Mouse (Mus musculus) heart, embryonic 13.5 days (tissue): ENCODE results near the gene Rnf152. TPM values are rescaled to one million over a fixed set of nuclear protein-coding genes. Genes with fewer than 3 reads are reported as not detected.

Experiments used
- ATAC-seq: fragments of 200-750 bp; cut with Nextera tagmentation; 2 replicates; pipeline ENCODE4 v1.8.0; 2017; ENCODE audit warnings: moderate TSS enrichment; ENCODE audit not compliant: insufficient number of reproducible peaks, low FRiP score, low TSS enrichment; ENCODE audit errors: extremely low read depth
- H3K27ac ChIP-seq: fragments of 300-500 bp; sonication (generic); replicated peaks from 2 replicates; pipeline ENCODE4 v1.5.1; 2015; ENCODE audit warnings: moderate library complexity, mild to moderate bottlenecking, inconsistent platforms
- H3K27me3 ChIP-seq: fragments of 300-500 bp; sonication (generic); replicated peaks from 2 replicates; pipeline ENCODE4 v1.6.1; 2015; ENCODE audit warnings: mild to moderate bottlenecking, inconsistent platforms
- H3K36me3 ChIP-seq: fragments of 300-500 bp; sonication (generic); 2 replicates; pipeline ENCODE4 v1.6.1; 2015; ENCODE audit warnings: mild to moderate bottlenecking, inconsistent platforms
- H3K4me1 ChIP-seq: fragments of 300-500 bp; sonication (generic); 2 replicates; pipeline ENCODE4 v1.6.1; 2015; ENCODE audit warnings: inconsistent platforms
- H3K4me2 ChIP-seq: fragments of 300-500 bp; sonication (generic); 2 replicates; pipeline ENCODE4 v1.6.1; 2015; ENCODE audit warnings: inconsistent platforms, mild to moderate bottlenecking, moderate library complexity
- H3K4me3 ChIP-seq: fragments of 300-500 bp; sonication (generic); 2 replicates; pipeline ENCODE4 v1.5.1; 2015; ENCODE audit warnings: moderate library complexity, mild to moderate bottlenecking, inconsistent platforms
- H3K9ac ChIP-seq: fragments of 300-500 bp; sonication (generic); 2 replicates; pipeline ENCODE4 v1.6.1; 2015; ENCODE audit warnings: inconsistent platforms, mild to moderate bottlenecking, moderate library complexity
- H3K9me3 ChIP-seq: fragments of 300-500 bp; sonication (generic); 2 replicates; pipeline ENCODE4 v1.6.1; 2016; ENCODE audit warnings: inconsistent platforms
- WGBS: fragments of 180-500 bp; shearing (Covaris S2); methylation state at CpG from one replicate; pipeline ENCODE4 v1.1.7; 2015; ENCODE audit warnings: mixed read lengths; 5-methylcytosine and 5-hydroxymethylcytosine counted together
- polyA plus RNA-seq: library from polyadenylated mRNA; unstranded; fragments of >200 nt; fragmentation: Nextera tagmentation; extraction: Ambion mirVana; gene quantifications from 2 replicates; pipeline ENCODE4 v1.2.1, GENCODE M21; 2015

Rnf152 gene
- polyA plus RNA-seq, 1 experiment from 2014 or later, result 0.15 TPM

- Histone ChIP-seq H3K27ac (no peak overlapping the region), H3K4me3 (no peak overlapping the region), H3K4me2 (no peak overlapping the region), H3K9ac (no peak overlapping the region), H3K9me3 (no peaks in the 10 kb centered on the region), H3K36me3 (no peaks in the 10 kb centered on the region), H3K4me1 (no peaks in the 10 kb centered on the region), H3K27me3 (no peaks in the 10 kb centered on the region)
- 65% methylated on average over 3 of the region's 3 CpGs for WGBS
- ATAC-seq, result no peak
Observed at GRCm38 (mm10) chr1:105263283-105264033, 93.1 kb downstream of the Rnf152 start.

GRCm38 (mm10) chr1:105260200-105260599 is 96.3 kb downstream of the Rnf152 start:
- no peak overlapping the region for H3K9ac ChIP-seq
- ATAC-seq, result no peak
- H3K36me3 ChIP-seq, result no peaks in the 10 kb centered on the region
- WGBS, result 61% methylated on average over 5 of the region's 5 CpGs
- no peak overlapping the region for H3K4me3 ChIP-seq
- no peak overlapping the region for H3K27ac ChIP-seq
- no peaks in the 10 kb centered on the region for H3K27me3 ChIP-seq
- H3K9me3 ChIP-seq, result no peaks in the 10 kb centered on the region
- H3K4me2 ChIP-seq, result no peak overlapping the region
- H3K4me1 ChIP-seq, result no peaks in the 10 kb centered on the region

GRCm38 (mm10) chr1:105257199-105257598 is 99.3 kb downstream of the Rnf152 start:
- 69% methylated on average over 3 of the region's 3 CpGs for WGBS
- H3K4me1 ChIP-seq, result no peaks in the 10 kb centered on the region
- H3K4me2 ChIP-seq, result no peak overlapping the region
- no peaks in the 10 kb centered on the region for H3K36me3 ChIP-seq
- ATAC-seq, result no peak
- H3K4me3 ChIP-seq, result no peak overlapping the region
- H3K9ac ChIP-seq, result no peak overlapping the region
- no peak overlapping the region for H3K27ac ChIP-seq
- no peaks in the 10 kb centered on the region for H3K27me3 ChIP-seq
- H3K9me3 ChIP-seq, result no peaks in the 10 kb centered on the region

GRCm38 (mm10) chr1:105249190-105249589 is 107.3 kb downstream of the Rnf152 start:
- 91% methylated on average over 3 of the region's 3 CpGs for WGBS

DNA sequence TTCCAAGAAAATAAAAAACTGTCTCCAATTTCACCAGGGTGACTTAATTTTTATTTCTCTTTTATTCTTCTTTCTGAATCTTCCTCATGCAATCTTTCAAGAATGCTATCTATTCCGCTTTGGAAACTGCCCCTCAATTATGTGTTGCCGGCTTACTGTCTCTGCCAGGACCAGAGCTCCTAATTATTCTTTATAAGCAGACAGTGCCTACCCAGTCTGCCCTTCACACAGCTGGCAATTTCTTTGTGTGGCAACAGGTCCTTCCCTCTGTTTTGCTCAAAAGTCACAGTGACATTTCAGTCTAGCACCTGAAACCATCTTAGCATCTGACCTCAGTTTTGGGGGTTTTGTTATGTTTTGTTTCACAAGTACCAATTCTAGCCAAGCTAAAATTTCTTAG is 109.9 kb downstream of the Rnf152 start:
- WGBS, result 73% methylated on average over 2 of the region's 2 CpGs
- no peak overlapping the region for H3K9ac ChIP-seq
- H3K4me3 ChIP-seq, result no peak overlapping the region
- no peaks in the 10 kb centered on the region for H3K36me3 ChIP-seq
- no peak overlapping the region for H3K4me2 ChIP-seq
- no peak overlapping the region for H3K27ac ChIP-seq
- no peak for ATAC-seq
- no peaks in the 10 kb centered on the region for H3K27me3 ChIP-seq
- peaks cover 7% of the 10 kb centered on the region; the same call in 1 of the 2 replicates for H3K9me3 ChIP-seq
- peaks cover 6% of the 10 kb centered on the region for H3K4me1 ChIP-seq

More at GRCm38 (mm10) chr1:105249190-105249589, 107.3 kb downstream of the Rnf152 start:
- no peak overlapping the region for H3K27ac ChIP-seq
- no peak overlapping the region for H3K4me2 ChIP-seq
- no peaks in the 10 kb centered on the region for H3K4me1 ChIP-seq
- no peak overlapping the region for H3K9ac ChIP-seq
- peaks cover 12% of the 10 kb centered on the region; the same call in 1 of the 2 replicates for H3K9me3 ChIP-seq
- no peaks in the 10 kb centered on the region for H3K36me3 ChIP-seq
- H3K4me3 ChIP-seq, result no peak overlapping the region
- ATAC-seq, result no peak
- no peaks in the 10 kb centered on the region for H3K27me3 ChIP-seq

- no peaks in the 10 kb centered on the region for H3K27me3 ChIP-seq
- H3K4me1 ChIP-seq, result peaks cover 6% of the 10 kb centered on the region
- ATAC-seq, result no peak
- no peak overlapping the region for H3K4me2 ChIP-seq
- WGBS, result 68% methylated on average over 3 of the region's 3 CpGs
- peaks cover 2% of the 10 kb centered on the region; the same call in 1 of the 2 replicates for H3K9me3 ChIP-seq
- H3K27ac ChIP-seq, result no peak overlapping the region
- H3K9ac ChIP-seq, result no peak overlapping the region
- no peak overlapping the region for H3K4me3 ChIP-seq
- H3K36me3 ChIP-seq, result no peaks in the 10 kb centered on the region
Observed at GRCm38 (mm10) chr1:105246075-105246574, 110.4 kb downstream of the Rnf152 start.

DNA sequence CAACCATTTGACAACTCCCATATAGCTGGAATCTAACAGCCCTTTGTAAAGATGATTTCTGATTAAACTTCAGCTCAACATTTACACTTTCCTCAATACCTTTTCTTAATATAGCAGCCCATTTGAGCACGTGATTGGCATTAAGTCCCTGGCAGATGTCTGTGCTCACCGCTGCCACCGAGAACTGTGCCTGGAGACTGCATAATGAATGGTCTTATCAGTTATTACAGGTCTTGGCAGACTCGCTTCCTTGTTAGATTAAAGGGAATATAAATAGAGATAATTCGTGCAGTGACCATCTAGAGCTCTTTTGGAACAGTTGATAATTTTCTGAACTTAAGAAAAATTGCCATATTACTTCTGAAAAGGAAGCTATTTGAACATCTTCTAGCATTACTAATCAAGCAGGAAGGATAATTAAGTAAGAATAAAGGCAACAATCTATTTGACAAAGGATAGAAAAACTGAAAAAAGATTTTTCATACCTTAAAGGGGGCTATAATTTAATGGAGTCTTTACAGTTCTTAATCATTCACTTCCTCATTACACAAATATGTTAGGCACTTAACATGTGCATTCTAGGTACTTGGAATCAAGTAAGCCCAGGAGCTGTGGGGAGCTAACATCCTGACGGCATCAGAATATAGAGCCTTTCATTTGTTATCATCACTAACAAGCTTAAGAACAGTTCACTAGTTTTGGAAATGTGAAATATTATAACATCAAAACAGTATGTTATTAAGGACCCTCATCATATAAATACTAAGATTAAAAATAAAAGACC is 113.0 kb downstream of the Rnf152 start:
- H3K4me2 ChIP-seq, result no peak overlapping the region
- no peaks in the 10 kb centered on the region for H3K36me3 ChIP-seq
- 17% methylated on average over 6 of the region's 6 CpGs for WGBS
- H3K27me3 ChIP-seq, result no peaks in the 10 kb centered on the region
- H3K4me1 ChIP-seq, result peaks cover 6% of the 10 kb centered on the region
- H3K4me3 ChIP-seq, result no peak overlapping the region
- ATAC-seq, result no peak
- no peak overlapping the region for H3K27ac ChIP-seq
- no peaks in the 10 kb centered on the region for H3K9me3 ChIP-seq
- no peak overlapping the region for H3K9ac ChIP-seq

GRCm38 (mm10) chr1:105240185-105240584 is 116.3 kb downstream of the Rnf152 start:
- H3K4me3 ChIP-seq, result no peak overlapping the region
- no peak for ATAC-seq

More at GRCm38 (mm10) chr1:105240185-105240584, 116.3 kb downstream of the Rnf152 start:
- Histone ChIP-seq H3K9ac (no peak overlapping the region), H3K9me3 (no peaks in the 10 kb centered on the region), H3K36me3 (no peaks in the 10 kb centered on the region), H3K4me1 (peaks cover 6% of the 10 kb centered on the region), H3K4me2 (no peak overlapping the region), H3K27ac (no peak overlapping the region), H3K27me3 (no peaks in the 10 kb centered on the region)
